Mouse (Mus musculus): ENCODE data around the gene Cfap46.

The Cfap46 gene

GRCm38 (mm10) chr7:139683706-139684552 is at the start of gene Cfap46:
Gene Cfap46, minus strand, starts transcription at chr7:139683817.
- no peaks in the 10 kb centered on the region for H3K9me3 ChIP-seq (ENCODE audit: low read length)
- H3K4me3 ChIP-seq (replicated peaks; ENCODE audit: low read length): peak within 1 kb of the TSS; percentile 81
- TF ChIP-seq NANOG (IDR thresholded peaks at IDR 0.05; ENCODE audit: borderline replicate concordance, low read length) (no peak), CTCF (conservative IDR thresholded peaks at IDR 0.05; ENCODE audit: low read length) (no peak), POU5F1 (IDR thresholded peaks at IDR 0.05; ENCODE audit: borderline replicate concordance, low read length) (no peak)
- H3K27me3 ChIP-seq (ENCODE audit: insufficient read depth, low read length): peaks cover 18% of the 10 kb centered on the region
- peaks cover 13% of the 10 kb centered on the region; the same call in 1 of the 2 replicates for H3K4me1 ChIP-seq (replicated peaks; ENCODE audit: low read depth, low read length)
- no peaks in the 10 kb centered on the region for H3K36me3 ChIP-seq (ENCODE audit: insufficient read depth, low read length)

DNA sequence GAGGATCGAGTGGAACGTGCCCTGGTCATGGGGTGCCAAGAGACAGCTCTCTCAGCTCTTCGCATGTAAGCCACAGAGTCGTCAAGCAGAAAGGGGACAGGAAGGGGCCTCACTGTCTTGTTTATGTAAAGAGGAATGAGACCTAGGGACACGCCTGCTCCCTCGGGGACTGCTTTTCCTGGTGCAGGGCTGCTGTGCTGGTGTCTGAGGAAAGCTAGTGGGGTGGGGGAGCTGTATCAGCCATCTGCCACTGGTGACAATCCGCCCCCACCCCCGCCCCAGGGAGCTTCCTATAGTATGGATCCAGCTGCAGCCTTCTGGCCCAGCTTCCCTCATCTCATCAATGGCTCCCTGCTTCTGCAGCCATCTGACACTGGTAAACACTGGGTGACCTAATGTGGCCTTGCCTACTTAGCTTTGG is 47.7 kb upstream of the Cfap46 start:
- Histone ChIP-seq H3K9me3 (ENCODE audit: low read length) (peaks cover 2% of the 10 kb centered on the region; the same call in 1 of the 2 replicates), H3K36me3 (ENCODE audit: insufficient read depth, low read length) (no peaks in the 10 kb centered on the region), H3K27me3 (ENCODE audit: insufficient read depth, low read length) (peaks cover 42% of the 10 kb centered on the region), H3K4me3 (replicated peaks; ENCODE audit: low read length) (no peak overlapping the region), H3K4me1 (replicated peaks; ENCODE audit: low read depth, low read length) (peaks cover 26% of the 10 kb centered on the region)
- TF ChIP-seq CTCF (conservative IDR thresholded peaks at IDR 0.05; ENCODE audit: low read length) (no peak), NANOG (IDR thresholded peaks at IDR 0.05; ENCODE audit: borderline replicate concordance, low read length) (no peak), POU5F1 (IDR thresholded peaks at IDR 0.05; ENCODE audit: borderline replicate concordance, low read length) (no peak)

GRCm38 (mm10) chr7:139727072-139727471 is 43.5 kb upstream of the Cfap46 start:
- Histone ChIP-seq H3K27me3 (ENCODE audit: insufficient read depth, low read length) (peaks cover 46% of the 10 kb centered on the region), H3K36me3 (ENCODE audit: insufficient read depth, low read length) (no peaks in the 10 kb centered on the region), H3K9me3 (ENCODE audit: low read length) (peaks cover 6% of the 10 kb centered on the region; the same call in 1 of the 2 replicates), H3K4me1 (replicated peaks; ENCODE audit: low read depth, low read length) (peaks cover 41% of the 10 kb centered on the region), H3K4me3 (replicated peaks; ENCODE audit: low read length) (no peak overlapping the region)
- TF ChIP-seq NANOG (IDR thresholded peaks at IDR 0.05; ENCODE audit: borderline replicate concordance, low read length): peak; percentile 86; the same call in 1 of the 2 replicates
- no peak for TF ChIP-seq POU5F1 (IDR thresholded peaks at IDR 0.05; ENCODE audit: borderline replicate concordance, low read length)

GRCm38 (mm10) chr7:139725641-139726040 is 42.0 kb upstream of the Cfap46 start:
- Histone ChIP-seq H3K4me1 (replicated peaks; ENCODE audit: low read depth, low read length) (peaks cover 39% of the 10 kb centered on the region), H3K27me3 (ENCODE audit: insufficient read depth, low read length) (peaks cover 53% of the 10 kb centered on the region), H3K9me3 (ENCODE audit: low read length) (peaks cover 6% of the 10 kb centered on the region; the same call in 1 of the 2 replicates), H3K36me3 (ENCODE audit: insufficient read depth, low read length) (no peaks in the 10 kb centered on the region), H3K4me3 (replicated peaks; ENCODE audit: low read length) (no peak overlapping the region)
- TF ChIP-seq NANOG (IDR thresholded peaks at IDR 0.05; ENCODE audit: borderline replicate concordance, low read length) (peak; percentile 41; the same call in 1 of the 2 replicates), POU5F1 (IDR thresholded peaks at IDR 0.05; ENCODE audit: borderline replicate concordance, low read length) (no peak)

- Histone ChIP-seq H3K27me3 (ENCODE audit: insufficient read depth, low read length) (peaks cover 41% of the 10 kb centered on the region), H3K4me3 (replicated peaks; ENCODE audit: low read length) (no peak overlapping the region), H3K4me1 (replicated peaks; ENCODE audit: low read depth, low read length) (peaks cover 39% of the 10 kb centered on the region), H3K36me3 (ENCODE audit: insufficient read depth, low read length) (no peaks in the 10 kb centered on the region), H3K9me3 (ENCODE audit: low read length) (peaks cover 6% of the 10 kb centered on the region; the same call in 1 of the 2 replicates)
- TF ChIP-seq CTCF (conservative IDR thresholded peaks at IDR 0.05; ENCODE audit: low read length) (no peak), NANOG (IDR thresholded peaks at IDR 0.05; ENCODE audit: borderline replicate concordance, low read length) (no peak), POU5F1 (IDR thresholded peaks at IDR 0.05; ENCODE audit: borderline replicate concordance, low read length) (no peak)
Measured at GRCm38 (mm10) chr7:139723986-139724385, 40.4 kb upstream of the Cfap46 start.

GRCm38 (mm10) chr7:139721196-139721595 is 37.6 kb upstream of the Cfap46 start:
- no peak overlapping the region for H3K4me3 ChIP-seq (replicated peaks; ENCODE audit: low read length)
- no peaks in the 10 kb centered on the region for H3K36me3 ChIP-seq (ENCODE audit: insufficient read depth, low read length)
- TF ChIP-seq POU5F1 (IDR thresholded peaks at IDR 0.05; ENCODE audit: borderline replicate concordance, low read length): no peak
- H3K4me1 ChIP-seq (replicated peaks; ENCODE audit: low read depth, low read length): peaks cover 20% of the 10 kb centered on the region
- peaks cover 3% of the 10 kb centered on the region; the same call in 1 of the 2 replicates for H3K9me3 ChIP-seq (ENCODE audit: low read length)
- peaks cover 28% of the 10 kb centered on the region for H3K27me3 ChIP-seq (ENCODE audit: insufficient read depth, low read length)

- Histone ChIP-seq H3K36me3 (ENCODE audit: insufficient read depth, low read length) (no peaks in the 10 kb centered on the region), H3K27me3 (ENCODE audit: insufficient read depth, low read length) (peaks cover 10% of the 10 kb centered on the region), H3K4me3 (replicated peaks; ENCODE audit: low read length) (no peak overlapping the region), H3K4me1 (replicated peaks; ENCODE audit: low read depth, low read length) (peaks cover 5% of the 10 kb centered on the region; the same call in 1 of the 2 replicates), H3K9me3 (ENCODE audit: low read length) (no peaks in the 10 kb centered on the region)
- TF ChIP-seq NANOG (IDR thresholded peaks at IDR 0.05; ENCODE audit: borderline replicate concordance, low read length) (no peak), POU5F1 (IDR thresholded peaks at IDR 0.05; ENCODE audit: borderline replicate concordance, low read length) (no peak), CTCF (conservative IDR thresholded peaks at IDR 0.05; ENCODE audit: low read length) (no peak)
Measured at GRCm38 (mm10) chr7:139717781-139718180, 34.2 kb upstream of the Cfap46 start.

DNA sequence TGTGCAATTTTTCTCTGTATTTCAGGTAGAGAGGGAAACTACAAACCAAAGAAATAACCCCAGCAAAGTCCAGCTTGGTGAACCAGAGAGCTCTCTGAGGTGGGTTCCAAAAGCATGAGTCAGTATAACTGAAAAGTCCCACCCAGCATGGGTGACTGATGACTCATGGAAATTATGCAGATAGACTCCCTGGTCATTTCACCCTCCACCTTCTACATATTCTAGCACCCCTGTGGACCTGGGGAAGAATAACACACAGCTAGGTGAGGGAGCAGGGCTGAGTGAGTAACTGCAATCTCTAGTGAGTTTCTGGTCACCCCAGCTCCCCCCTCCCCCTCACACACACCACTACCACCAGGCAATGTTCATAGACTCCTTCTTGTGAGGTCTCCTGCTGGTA is 28.2 kb upstream of the Cfap46 start:
- Histone ChIP-seq H3K36me3 (ENCODE audit: insufficient read depth, low read length) (no peaks in the 10 kb centered on the region), H3K4me3 (replicated peaks; ENCODE audit: low read length) (no peak overlapping the region)
- TF ChIP-seq POU5F1 (IDR thresholded peaks at IDR 0.05; ENCODE audit: borderline replicate concordance, low read length): no peak
- TF ChIP-seq NANOG (IDR thresholded peaks at IDR 0.05; ENCODE audit: borderline replicate concordance, low read length): no peak
- TF ChIP-seq CTCF (conservative IDR thresholded peaks at IDR 0.05; ENCODE audit: low read length): no peak

More for the DNA sequence above, 28.2 kb upstream of the Cfap46 start:
- Histone ChIP-seq H3K4me1 (replicated peaks; ENCODE audit: low read depth, low read length) (no peaks in the 10 kb centered on the region), H3K9me3 (ENCODE audit: low read length) (no peaks in the 10 kb centered on the region), H3K27me3 (ENCODE audit: insufficient read depth, low read length) (peaks cover 4% of the 10 kb centered on the region; the same call in 1 of the 2 replicates)
